Mouse (Mus musculus) layer of hippocampus, adult 8-10 months (tissue): ENCODE measurements around the gene Bloc1s3. TPM values are rescaled to one million over a fixed set of nuclear protein-coding genes. Genes with fewer than 3 reads are reported as not detected.

Experiments used
- DNase-seq, 2 experiments: peaks; one replicate each; pipeline ENCODE4 v3.0.0; 2022; ENCODE audit warnings: low spot score in 2 of 2
- total RNA-seq, 4 experiments: library from RNA; stranded (reverse); gene quantifications; 2 replicates each; pipeline ENCODE4 v1.2.4; 2022

Gene Bloc1s3
- total RNA-seq, 4 experiments from 2014 or later = 4.7 to 6.7 (median 5.9) TPM

DNA sequence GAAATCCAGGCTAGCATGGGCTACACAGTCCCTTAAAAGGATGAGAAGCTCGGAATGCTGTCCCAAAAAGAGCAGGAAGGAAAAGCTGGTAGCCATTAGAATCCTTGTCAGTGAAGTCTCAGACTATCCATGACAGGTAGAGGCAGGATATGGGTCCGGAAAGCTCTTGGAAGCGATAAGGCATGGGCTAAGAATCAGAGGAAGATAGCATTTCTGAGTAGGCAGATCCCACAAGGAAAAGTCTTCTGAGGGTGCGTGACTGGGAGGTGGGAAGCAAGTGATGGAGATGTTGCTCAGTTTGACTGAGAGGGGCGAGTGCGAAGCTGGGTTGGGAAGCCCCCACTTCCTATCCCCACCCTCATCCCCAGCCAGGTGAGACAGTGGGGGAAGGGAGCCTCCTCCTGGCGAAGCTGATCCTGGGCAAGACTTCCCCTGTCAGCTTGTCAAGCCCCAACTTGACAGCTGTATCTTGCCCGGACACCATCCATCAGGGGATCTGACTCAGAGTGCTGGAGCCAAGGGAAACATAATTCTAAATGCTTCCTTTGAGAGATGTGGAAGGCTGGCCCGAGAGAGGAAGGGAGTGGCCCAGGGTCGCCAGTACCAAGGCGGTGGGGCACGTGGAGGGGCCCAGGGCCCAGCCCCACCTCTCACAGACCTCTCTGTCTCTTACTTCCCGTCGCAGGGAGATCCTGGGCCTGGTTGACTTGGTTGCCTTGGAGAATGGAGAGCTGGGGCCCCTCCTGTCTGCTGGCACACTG is 30.4 kb downstream of the Bloc1s3 start:
- DNase-seq = no peak

DNA sequence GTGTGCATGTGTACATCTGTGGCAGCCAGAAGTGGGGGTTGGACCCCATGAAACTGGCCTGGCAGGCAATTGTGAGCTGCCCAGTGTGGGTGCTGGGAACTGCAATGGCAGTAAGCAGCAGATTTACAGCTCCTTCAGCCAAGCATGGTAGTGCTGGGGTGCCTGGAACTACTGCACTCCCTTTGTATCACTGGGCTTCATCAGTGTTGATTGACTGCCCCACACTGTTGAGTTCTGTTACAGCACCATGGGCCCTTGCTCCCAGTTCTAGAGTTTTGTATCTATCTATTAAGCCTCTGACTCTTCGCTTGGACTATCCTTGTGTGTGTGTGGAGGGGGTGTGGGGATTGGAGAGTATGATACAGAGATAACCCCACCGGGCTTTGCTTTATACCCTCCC is 31.1 kb downstream of the Bloc1s3 start:
- no peak for DNase-seq

DNA sequence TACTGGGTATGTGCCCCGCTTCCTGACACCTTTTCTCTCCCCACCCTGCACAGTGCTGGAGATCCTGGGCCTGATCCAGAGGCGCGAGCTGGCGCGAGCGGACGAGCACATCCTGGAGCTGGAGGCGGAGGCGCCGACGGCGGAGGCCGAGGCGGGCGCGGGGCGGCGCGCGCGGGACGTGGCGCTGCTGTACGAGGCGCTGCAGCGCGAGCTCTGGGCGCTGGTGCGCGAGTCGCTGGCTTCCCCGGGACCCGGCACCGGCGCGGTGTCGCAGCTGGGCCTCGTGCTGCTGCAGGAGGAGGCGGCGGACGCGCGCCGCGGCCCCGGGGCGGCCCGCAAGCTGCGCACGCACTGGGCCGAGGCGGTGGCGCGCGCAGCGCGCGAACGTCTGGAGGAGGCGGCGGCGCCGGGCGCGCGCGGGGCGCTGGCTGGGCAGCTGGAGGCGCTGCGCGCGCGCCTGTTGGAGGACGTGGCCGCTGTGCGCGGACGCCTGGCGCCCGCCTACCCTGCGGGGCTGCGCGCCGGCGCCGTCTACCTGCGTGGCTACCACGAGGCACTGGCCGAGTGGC is 34.2 kb downstream of the Bloc1s3 start:
- DNase-seq = peak in 1 of 2 experiments; percentile 64

DNA sequence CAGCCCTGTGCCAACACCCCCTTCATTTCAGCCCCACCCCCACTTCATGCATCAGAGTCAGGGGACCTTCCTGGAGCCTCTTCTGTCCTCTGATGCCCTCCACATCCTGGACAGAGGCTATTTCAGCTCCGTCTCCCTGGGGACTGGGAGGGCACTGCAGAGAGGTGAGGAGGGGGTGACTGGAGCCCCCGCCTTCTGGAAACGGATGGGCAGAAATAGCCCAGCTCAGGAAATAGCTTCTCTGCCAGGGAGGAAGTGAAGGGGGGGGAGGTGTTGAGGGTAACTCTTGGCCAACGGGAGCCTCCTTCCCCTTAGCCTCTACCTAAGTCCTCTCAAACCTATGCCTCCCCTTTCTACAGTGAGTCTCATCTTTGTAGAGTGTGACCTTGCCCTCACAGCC is 35.8 kb downstream of the Bloc1s3 start:
- DNase-seq = no peak

DNA sequence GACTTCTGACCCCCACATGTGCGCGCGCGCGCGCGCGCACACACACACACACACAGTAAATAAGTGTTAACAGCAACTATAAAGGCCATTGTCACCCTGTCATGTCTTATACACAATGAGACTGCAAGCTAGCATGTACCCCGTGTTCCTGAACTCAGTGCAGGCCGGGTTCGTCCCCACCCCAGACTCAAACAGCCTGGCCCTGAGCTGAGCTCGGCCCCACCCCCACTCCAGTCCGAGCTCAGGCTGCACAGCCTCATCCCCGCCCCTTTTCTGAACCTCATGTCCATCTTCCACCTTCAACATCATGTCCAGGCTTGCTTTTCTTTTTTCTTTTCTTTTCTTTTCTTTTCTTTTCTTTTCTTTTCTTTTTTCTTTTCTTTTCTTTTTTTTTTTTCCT is 37.9 kb downstream of the Bloc1s3 start:
- no peak for DNase-seq

DNA sequence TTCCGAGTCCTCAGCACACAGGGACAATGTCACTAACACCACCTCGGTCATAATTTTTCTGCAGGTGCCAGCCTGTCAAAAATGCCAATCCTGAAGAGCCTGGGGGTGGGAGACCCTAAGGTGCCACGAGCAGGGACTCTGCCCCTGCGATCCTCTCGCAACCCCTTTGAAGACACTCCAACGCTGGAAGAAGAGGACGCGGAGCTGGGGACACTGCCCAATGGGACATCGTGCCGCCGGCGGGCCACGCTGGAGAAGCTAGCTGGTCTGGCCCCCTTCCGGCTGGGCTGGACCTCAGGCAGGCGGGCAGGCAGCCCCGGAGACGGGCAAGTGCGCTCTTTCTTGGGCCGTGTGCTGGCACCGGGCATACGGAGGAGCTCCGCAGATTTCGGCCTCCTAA is 38.8 kb downstream of the Bloc1s3 start:
- DNase-seq = no peak

DNA sequence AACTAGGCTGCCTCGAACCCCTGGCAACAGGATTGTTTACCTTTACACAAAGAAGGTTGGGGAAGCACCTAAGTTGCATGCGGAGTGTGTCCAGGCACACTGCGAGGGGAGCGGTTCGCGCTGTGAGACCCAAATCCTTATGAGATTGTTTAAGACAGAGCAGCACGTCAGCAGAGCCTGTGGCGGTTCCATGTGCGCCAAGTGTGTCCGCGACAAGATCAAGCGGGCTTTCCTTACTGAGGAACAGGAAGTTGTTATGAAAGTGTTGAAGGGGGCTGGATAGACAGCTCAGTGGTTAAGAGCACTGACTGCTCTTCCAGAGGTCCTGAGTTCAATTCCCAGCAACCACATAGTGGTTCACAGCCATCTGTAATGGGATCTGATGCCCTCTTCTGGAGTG is 39.9 kb downstream of the Bloc1s3 start:
- no peak for DNase-seq

DNA sequence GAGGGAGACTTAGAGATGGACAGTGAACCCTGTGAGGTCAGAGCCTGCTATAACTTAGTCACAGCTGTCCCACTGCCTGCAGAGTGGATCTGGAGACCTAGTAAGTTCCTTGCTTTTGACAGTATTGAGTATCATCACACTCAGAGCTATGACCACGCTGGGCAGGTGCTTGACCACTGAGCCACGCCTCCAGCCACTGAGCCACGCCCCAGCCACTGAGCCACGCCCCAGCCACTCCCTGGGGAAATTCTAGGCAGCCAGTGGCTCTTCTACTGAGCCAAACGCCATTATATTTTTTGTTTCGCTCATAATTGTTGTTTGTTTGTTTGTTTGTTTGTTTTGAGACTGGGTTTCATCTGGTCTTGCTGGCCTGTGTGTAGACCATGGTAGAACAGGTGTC is 40.5 kb downstream of the Bloc1s3 start:
- DNase-seq = no peak

DNA sequence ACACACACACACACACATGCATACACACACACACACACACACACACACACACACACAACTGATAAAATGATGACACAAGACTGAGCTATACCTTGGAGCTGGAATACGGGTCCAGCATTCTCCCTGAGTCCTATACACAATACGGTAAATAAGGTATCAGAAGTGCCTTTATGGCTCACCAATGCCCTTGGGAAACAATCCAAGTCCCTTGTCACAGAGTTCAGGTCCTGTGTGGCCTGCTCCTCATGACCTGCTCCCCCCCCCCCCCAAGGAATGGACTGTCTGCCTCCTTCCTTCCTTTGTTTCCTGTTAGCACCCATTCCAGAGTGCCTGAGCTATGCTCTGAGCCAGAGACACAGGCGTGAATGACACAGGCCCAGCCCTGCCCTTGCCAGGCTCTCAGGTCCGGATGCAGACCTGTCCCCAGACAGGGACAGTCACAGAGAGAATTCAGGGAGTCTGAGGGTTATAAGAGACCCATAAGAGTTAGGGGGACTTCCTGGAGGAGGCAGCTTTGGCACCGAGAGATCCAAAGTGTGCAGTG is 41.5 kb downstream of the Bloc1s3 start:
- no peak for DNase-seq

DNA sequence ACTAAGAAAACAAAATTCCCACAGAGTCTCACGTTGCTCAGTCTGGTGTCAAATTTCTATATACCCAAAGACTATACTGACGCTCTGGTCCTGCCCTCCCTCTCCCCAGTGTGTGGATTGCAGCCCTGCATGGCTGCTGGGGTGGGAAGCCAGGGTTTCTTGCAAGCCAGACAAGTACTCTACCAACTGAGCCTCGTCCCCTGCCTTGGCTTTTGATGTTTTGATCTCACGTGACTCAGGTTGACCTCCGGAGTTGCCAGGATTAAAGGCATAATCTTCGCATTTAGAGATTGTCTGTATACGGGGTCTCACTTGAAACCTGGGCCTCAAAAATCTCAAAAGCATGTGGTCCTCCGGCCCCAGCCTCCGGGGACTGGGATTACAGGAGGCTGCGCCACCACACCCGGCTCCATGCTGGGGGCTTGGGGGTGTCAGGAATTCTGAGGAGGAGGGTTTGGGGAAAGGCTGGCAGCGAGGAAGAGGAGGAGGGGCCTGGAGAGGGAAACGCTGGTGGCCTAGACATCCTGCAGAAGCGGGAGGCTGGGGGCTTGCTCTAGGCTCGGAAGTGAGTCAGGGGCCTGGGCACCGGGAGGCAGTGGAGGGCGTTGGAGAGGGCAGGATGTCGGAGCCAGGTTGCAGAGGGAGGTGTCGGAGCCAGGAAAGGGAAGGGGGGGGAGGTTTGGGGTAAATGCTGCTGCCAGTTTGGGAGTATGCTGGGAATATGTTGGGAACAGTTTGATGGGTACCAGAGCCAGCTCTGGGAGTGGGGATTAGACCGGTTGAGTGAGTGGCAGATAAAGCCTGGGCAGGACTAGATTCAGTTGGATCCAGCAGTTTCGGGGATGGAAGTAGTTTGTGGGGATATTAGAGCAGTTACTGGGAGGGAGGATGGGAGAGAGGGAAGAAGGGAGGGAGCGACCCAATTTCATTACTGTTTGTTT is 43.5 kb downstream of the Bloc1s3 start:
- no peak for DNase-seq

DNA sequence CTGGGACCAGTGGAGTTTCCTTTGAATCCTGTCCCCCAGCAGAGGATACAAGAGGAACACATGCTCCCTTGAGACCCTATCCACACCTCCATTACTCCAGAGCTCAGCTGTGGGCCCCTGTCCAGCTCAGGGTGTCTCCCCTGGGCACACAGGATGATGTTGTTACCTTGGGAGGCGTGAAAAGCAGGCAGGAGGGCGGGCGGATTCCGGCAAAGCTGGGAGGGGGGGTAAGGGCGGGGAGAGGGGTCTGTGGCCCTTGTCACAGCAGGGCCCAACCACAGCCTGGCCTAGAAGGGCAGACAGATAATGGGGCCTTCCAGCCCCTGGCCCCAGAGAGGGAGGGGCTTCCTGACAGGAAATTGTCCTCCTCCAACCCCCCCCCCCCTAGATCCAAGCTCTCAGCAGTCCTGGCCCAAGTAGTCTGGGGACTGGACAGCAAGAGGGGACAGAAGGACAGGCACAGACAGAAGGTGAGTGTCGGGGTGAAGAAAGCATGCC is 45.2 kb downstream of the Bloc1s3 start, which contains the start of gene Exoc3l2:
Exoc3l2 (plus strand) TSS at position 448 of the 498 bp plus-strand sequence.
- DNase-seq = no peak

DNA sequence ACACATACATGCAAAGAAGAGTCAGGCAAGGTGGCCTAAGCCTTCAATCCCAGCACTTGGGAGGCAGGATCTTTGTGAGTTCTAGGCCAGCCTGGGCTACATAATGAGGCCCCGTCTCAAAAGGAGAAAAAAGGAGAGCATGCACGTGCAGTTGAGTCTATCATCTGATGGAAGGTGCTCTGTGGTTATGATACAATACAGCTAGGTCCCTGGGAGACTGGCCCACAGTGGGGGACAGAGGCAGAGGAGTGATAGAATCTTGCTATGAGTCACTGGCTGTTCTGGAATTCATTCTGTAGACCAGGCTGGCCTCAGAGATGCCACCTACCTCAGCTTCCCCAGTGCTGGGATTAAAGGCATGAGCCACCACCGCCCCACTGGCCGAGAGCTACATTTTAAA is 45.7 kb downstream of the Bloc1s3 start:
- no peak for DNase-seq

DNA sequence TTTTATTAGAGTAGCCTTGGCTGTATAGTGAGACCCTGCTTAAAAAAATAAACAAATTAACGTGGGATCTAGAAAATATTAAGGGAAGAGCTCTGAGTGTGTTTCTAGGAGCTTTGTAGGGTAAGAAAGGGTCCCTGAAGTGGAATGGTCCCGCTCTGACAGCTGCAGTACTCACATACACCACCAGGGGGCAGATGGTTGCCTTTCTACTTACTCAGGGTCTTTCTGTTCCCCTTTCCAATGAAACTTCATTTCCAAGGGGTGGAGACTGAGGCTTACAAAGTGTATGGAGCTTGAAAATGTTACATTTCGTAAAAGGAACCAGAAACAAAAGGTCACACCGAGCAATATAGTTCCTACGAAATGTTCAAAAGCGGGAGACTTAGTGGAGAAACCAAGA is 46.7 kb downstream of the Bloc1s3 start:
- peak in 1 of 2 experiments; percentile 72 for DNase-seq

DNA sequence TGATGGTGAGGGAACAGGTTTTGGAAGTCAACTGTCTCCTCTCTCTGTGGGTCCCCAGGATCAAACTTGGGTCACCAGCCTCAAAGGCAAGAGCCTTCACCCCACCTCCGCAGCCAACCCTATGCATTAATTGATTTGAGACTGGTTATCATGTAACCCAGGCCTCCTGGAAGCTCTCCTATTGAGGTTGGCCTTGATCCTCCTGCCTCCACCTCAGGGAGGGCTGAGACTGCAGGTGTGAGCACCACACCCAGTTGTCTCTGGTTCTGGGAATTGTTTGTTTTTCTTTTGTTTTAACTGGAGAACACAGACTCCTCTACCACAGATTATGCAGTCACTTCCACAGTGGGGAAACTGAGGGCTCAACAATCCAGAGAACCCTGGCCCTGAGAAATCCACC is 47.7 kb downstream of the Bloc1s3 start:
- DNase-seq = no peak

DNA sequence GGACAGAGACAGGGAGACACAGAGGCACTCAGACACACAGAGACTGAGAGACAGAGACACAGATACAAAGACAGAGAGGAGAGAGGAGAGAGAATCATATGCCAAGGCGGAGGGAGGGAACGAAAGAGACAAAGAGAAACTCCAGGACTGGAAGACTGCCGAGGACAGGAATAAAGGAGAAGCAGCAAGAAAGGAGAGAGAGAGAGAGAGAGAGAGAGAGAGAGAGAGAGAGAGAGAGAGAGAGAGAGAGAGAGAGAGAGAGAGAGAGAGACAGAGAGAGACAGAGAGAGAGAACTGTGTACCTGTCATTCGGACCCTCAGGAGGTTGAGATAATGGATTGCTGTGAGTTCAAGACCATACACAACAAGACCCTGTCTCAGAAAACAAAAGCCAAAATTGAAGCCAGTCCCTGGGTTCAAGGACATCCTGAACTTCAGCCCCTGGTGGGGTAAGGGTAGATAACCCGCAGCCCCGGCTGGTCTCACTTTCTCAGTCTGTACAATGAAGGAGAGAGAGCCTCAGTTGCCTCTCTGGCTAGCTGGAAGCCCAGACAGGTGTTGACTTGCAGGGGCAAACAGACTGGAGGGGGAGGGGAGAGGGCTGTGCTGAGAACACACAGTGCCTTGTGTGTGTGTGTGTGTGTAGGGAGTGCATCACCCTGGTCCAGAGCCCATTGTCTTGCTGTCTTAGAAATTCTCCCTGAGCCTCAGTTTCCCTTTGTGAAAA is 48.9 kb downstream of the Bloc1s3 start:
- DNase-seq = no peak

DNA sequence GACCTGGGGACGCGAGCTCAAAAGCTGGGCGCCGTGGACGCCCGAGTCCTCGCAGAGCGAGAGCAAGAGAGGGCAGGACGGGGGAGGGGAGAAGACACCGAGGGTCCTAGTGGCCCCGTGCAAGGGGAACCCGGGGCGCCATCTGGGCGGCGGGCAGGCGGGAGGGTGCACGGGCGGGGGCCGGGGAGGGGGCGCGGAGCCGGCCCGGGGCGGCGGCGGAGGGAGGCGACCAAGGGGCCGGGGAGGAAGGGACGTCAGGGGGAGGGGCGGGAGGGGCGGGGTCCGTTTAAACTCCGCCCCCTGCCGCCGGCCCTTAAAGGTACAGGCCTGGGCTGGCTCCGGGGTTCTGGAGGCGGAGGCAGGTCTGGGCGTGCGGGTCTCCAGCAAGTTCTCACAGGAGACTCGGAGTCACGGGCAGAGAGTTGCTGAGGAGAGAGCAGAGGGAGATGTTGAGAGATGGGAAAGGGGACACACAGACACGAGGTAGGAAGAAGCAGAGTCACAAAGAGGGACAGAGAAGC is 49.5 kb downstream of the Bloc1s3 start, which contains the start of gene Mark4:
Mark4 (minus strand) TSS at position 231 of the 521 bp plus-strand sequence.
- peak in 1 of 2 experiments; percentile 65 for DNase-seq

DNA sequence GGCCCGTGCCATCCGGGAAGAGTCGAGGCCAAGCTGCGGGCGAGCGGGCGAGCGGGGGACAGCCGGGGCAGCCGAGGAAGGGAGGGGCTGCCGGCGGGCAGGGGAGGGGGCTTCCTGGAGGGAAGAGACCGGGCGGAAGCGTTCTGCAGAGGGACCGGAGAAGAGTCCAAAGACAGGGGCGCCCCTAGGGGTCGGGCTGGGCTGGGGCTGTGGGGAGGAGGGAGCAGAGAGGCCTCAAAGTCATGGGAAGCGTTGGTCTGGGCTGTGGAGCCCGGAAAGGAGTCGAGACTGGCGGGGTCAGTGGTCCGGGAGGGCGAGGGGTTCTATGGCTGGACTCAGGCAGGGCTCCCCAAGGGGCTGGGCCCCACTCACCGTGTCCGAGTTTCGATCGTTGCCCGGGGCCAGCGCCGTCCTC is 50.1 kb downstream of the Bloc1s3 start:
- no peak for DNase-seq

DNA sequence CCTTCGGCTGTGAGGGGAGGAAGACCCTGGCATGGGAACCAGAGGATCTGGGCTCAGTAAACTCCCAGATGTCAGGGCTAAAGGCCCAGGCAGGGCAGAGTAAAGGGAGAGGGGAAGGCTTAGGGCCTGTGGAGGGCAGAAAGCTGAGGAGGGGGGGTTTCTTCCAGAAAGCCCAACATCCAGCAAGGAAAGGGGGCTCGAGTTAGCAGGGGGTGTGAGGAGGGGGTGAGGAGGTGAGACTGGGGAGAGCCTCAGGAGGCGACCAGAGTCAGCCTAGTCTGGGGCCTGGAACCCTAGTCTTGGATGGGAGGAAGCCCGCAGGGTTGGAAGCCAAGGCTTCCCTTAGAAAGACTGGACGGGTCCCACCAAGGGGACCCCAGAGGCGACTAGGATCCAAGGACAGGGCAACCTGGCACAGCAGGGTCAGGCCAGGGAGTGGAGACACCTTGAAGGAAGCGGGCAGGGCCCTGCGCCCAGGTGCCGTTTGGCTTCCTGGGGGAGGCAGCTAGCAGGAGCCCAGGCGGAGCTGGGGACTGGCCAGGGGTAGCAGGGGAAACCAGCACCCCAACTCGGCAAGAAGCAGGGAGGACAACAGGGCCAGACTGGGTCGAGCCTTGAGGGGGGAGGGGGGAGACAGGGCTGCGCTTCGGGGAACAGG is 50.6 kb downstream of the Bloc1s3 start:
- no peak for DNase-seq

DNA sequence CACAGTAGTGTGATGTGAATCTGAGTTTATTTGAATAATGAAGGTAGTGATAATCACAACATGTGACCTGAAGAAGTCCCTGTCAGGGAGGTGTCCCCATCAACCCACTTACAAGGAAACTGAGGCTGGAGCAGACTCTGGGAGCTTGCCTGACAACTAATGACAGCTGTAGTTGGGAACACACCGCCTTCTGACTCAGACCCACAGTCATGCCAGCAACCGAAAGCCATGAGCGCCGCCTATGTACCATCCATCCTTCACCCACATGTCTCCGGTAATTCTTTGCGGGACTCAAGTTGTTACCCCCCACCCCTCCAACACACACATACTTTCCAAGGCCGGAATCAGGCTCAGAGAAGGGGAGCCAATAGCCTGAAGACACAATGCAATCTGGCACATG is 51.5 kb downstream of the Bloc1s3 start:
- DNase-seq = no peak
